Mouse (Mus musculus): ENCODE measurements around the gene Rbbp8nl. TPM values are rescaled to one million over a fixed set of nuclear protein-coding genes. Genes with fewer than 3 reads are reported as not detected.
A peak's percentile ranks its signal among the peaks of the same experiment; 100 is the strongest.

The Rbbp8nl gene
- polyA plus RNA-seq, 1 experiment from 2014 or later, result 1.6 TPM

DNA sequence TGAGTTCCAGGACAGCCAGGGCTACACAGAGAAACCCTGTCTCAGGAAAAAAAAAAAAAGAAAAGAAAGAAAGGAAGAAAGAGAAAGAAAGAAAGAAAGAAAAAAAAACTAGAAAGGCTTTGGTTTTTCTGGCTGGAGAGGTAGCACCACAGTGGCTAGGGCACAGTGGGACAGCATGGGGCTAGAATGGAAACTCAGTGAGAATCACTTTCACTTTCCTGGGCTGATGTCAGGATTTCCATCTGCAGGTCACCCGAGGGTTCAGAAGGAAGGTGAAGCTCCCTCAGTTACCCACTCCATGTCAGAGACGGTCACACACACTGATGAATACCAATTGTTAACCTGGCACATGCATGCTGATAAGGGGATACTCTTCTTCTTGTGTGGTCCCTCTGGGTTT lies 18.0 kb upstream of the Rbbp8nl start:
- H3K27ac ChIP-seq (ENCODE audit: low read length), result no peak overlapping the region

DNA sequence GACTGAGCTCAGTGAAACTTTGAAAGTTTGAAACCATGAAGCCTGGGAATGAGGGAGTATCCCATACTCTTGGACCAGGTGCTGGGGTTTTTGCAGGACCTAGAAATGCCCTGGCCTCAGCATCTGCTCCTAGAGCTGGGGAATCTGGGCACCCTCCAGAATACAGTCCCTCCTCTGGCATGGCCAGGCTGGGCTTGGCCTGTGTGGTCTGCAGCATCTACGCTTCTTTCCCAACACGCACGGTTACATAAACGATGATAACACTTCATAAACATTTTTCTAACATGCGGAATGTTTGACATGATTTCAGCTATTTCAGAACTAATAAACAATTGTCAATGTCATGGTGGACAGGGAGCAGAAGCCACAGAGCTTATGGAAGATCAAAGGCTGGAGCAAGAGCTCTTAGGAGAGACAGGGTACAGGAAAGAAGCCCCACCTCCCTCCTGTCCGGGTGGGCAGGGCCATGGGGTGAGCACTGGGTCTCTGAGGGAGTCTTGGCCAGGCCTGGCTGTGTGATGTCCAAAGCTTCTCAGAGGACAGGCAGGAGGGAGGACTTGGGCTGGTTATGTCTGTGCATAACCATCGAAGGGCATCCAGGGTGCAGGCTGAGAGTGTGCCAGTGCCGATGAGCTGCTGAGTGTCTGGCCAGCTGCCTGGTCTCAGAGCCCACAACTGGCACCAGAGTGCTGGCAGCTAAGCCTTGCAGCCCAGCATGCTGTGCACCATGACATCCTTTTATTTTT lies 16.9 kb upstream of the Rbbp8nl start:
- Histone ChIP-seq H3K27me3 (ENCODE audit: insufficient read depth, low read length) (no peaks in the 10 kb centered on the region), H3K4me1 (ENCODE audit: insufficient read depth, low read length) (no peaks in the 10 kb centered on the region), H3K4me3 (ENCODE audit: low read length) (no peak overlapping the region), H3K4me2 (replicated peaks; ENCODE audit: low read depth, low read length) (no peak overlapping the region), H3K9me3 (ENCODE audit: low read length) (no peaks in the 10 kb centered on the region), H3K9ac (replicated peaks; ENCODE audit: low read length) (no peak overlapping the region), H3K27ac (ENCODE audit: low read length) (no peak overlapping the region), H3K36me3 (ENCODE audit: insufficient read depth, low read length) (no peaks in the 10 kb centered on the region)
- ATAC-seq (ENCODE audit: low FRiP score, low TSS enrichment), result peak; percentile 20; the same call in 1 of the 2 replicates
- 72% methylated on average over 8 of the region's 8 CpGs for WGBS

More for the DNA sequence above, 18.0 kb upstream of the Rbbp8nl start:
- Histone ChIP-seq H3K9ac (replicated peaks; ENCODE audit: low read length) (no peak overlapping the region), H3K4me2 (replicated peaks; ENCODE audit: low read depth, low read length) (no peak overlapping the region), H3K9me3 (ENCODE audit: low read length) (no peaks in the 10 kb centered on the region), H3K4me3 (ENCODE audit: low read length) (no peak overlapping the region), H3K36me3 (ENCODE audit: insufficient read depth, low read length) (no peaks in the 10 kb centered on the region), H3K27me3 (ENCODE audit: insufficient read depth, low read length) (no peaks in the 10 kb centered on the region), H3K4me1 (ENCODE audit: insufficient read depth, low read length) (no peaks in the 10 kb centered on the region)
- 56% methylated on average over 2 of the region's 2 CpGs for WGBS
- no peak for ATAC-seq (ENCODE audit: low FRiP score, low TSS enrichment)

DNA sequence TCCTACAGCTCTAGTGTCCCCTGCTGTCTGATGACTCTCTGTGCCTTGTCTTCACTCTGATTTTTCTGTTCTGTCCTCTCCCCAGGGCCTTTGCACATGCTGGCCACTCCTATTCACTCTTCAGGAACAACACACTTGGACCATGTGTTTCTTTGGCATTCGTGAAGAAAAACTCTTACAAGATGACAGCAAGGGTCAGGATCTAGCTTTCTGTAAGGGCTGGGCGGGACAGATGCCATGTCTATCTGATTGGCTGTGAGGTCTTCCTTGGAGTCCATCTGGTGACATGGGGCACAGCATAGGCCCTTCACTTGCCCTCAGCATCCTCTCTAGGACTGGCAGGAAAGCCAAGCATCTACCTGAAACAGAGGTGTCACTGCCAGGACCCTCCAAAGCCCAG lies 16.3 kb upstream of the Rbbp8nl start:
- Histone ChIP-seq H3K9ac (replicated peaks; ENCODE audit: low read length) (no peak overlapping the region), H3K36me3 (ENCODE audit: insufficient read depth, low read length) (no peaks in the 10 kb centered on the region), H3K9me3 (ENCODE audit: low read length) (no peaks in the 10 kb centered on the region), H3K27me3 (ENCODE audit: insufficient read depth, low read length) (no peaks in the 10 kb centered on the region), H3K4me2 (replicated peaks; ENCODE audit: low read depth, low read length) (no peak overlapping the region), H3K4me3 (ENCODE audit: low read length) (no peak overlapping the region), H3K27ac (ENCODE audit: low read length) (no peak overlapping the region), H3K4me1 (ENCODE audit: insufficient read depth, low read length) (no peaks in the 10 kb centered on the region)
- 86% methylated on average over 2 of the region's 2 CpGs for WGBS
- no peak for ATAC-seq (ENCODE audit: low FRiP score, low TSS enrichment)

DNA sequence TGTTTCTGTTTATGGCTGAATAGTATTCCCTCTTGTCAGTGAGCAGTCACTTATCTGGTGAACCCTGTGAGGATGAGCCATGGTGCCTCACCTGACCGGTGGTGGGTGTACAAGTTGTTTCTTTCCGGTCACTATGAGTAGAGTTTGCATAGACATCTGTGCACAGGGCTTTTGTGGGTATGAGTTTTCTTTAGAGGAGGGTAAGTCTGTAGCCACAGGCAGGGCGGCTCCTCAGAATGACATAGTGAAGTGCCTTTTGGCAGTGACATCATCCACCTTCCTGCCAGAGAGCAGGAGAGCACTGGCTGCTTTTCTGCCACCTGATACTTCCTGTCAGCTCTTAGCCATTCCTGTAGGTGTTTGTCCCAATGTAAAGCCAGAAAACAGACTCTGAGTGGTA lies 15.8 kb upstream of the Rbbp8nl start:
- Histone ChIP-seq H3K4me3 (ENCODE audit: low read length) (no peak overlapping the region), H3K36me3 (ENCODE audit: insufficient read depth, low read length) (no peaks in the 10 kb centered on the region), H3K9ac (replicated peaks; ENCODE audit: low read length) (no peak overlapping the region), H3K27ac (ENCODE audit: low read length) (no peak overlapping the region), H3K4me1 (ENCODE audit: insufficient read depth, low read length) (no peaks in the 10 kb centered on the region), H3K9me3 (ENCODE audit: low read length) (no peaks in the 10 kb centered on the region), H3K4me2 (replicated peaks; ENCODE audit: low read depth, low read length) (no peak overlapping the region), H3K27me3 (ENCODE audit: insufficient read depth, low read length) (no peaks in the 10 kb centered on the region)
- no peak for ATAC-seq (ENCODE audit: low FRiP score, low TSS enrichment)
- WGBS, result 78% methylated on average over 3 of the region's 3 CpGs

DNA sequence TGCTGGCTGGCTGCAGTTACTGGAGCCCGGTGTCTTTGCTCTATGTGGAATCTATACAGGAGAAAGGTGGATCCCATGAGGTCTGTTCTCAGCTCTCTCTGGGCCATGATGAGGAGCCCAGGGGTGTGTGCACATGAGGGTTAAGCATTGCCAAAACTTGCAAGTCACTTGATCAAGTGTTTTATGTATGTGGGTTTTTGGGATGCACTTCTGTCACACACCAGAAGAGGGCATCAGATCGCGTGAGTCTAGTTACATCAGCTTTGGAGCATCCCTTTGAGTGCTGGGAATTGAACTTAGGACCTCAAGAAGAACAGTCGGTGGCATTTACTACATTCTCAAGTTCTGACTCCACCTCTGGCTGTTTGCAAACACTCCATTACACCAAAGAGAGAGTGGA lies 14.9 kb upstream of the Rbbp8nl start:
- Histone ChIP-seq H3K9me3 (ENCODE audit: low read length) (no peaks in the 10 kb centered on the region), H3K4me2 (replicated peaks; ENCODE audit: low read depth, low read length) (no peak overlapping the region), H3K4me3 (ENCODE audit: low read length) (no peak overlapping the region), H3K27me3 (ENCODE audit: insufficient read depth, low read length) (no peaks in the 10 kb centered on the region), H3K27ac (ENCODE audit: low read length) (no peak overlapping the region), H3K9ac (replicated peaks; ENCODE audit: low read length) (no peak overlapping the region), H3K4me1 (ENCODE audit: insufficient read depth, low read length) (no peaks in the 10 kb centered on the region), H3K36me3 (ENCODE audit: insufficient read depth, low read length) (no peaks in the 10 kb centered on the region)
- 51% methylated on average over 4 of the region's 4 CpGs for WGBS
- ATAC-seq (ENCODE audit: low FRiP score, low TSS enrichment), result no peak

DNA sequence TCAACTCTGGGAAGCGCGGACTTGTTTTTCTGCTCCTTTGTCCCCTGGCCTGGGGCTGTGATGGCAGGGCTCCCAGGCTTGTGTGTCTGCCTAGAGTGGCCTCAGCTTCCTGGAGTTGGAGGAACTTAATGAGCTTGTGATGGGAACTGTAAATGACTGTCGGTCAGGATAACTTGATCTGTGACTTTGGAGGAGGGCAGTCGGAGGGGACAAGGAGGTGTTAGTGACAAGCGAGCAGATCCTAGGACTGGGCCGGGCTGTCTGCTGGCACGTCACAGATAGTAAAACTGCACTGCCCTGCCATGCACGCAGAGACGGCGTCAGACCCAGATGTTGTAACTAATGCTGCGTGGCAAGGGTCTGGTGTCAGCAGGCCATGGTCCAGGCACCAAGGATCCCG lies 13.8 kb upstream of the Rbbp8nl start:
- 33% methylated on average over 12 of the region's 12 CpGs for WGBS
- Histone ChIP-seq H3K4me1 (ENCODE audit: insufficient read depth, low read length) (no peaks in the 10 kb centered on the region), H3K36me3 (ENCODE audit: insufficient read depth, low read length) (no peaks in the 10 kb centered on the region), H3K27me3 (ENCODE audit: insufficient read depth, low read length) (no peaks in the 10 kb centered on the region), H3K4me3 (ENCODE audit: low read length) (no peak overlapping the region), H3K9me3 (ENCODE audit: low read length) (no peaks in the 10 kb centered on the region), H3K9ac (replicated peaks; ENCODE audit: low read length) (no peak overlapping the region), H3K27ac (ENCODE audit: low read length) (no peak overlapping the region), H3K4me2 (replicated peaks; ENCODE audit: low read depth, low read length) (no peak overlapping the region)
- ATAC-seq (ENCODE audit: low FRiP score, low TSS enrichment), result peak; percentile 56

DNA sequence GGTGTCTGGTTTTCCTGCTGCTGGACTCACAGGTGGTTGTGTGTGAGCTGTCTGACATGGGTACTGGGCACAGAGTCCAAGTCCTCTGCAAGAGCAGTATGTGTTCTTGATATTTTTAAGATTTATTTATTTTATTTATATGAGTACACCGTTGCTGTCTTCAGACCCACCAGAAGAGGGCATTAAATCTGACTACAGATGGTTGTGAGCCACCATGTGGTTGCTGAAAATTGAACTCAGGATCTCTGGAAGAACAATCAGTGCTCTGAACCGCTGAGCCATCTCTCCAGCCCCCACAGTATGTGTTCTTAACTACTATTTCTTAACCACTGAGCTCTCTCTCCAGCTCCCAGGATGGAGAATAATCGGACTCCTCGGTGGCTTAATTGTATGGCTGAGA lies 12.5 kb upstream of the Rbbp8nl start:
- H3K27ac ChIP-seq (ENCODE audit: low read length), result no peak overlapping the region
- H3K4me3 ChIP-seq (ENCODE audit: low read length), result no peak overlapping the region
- no peak for ATAC-seq (ENCODE audit: low FRiP score, low TSS enrichment)
- H3K9me3 ChIP-seq (ENCODE audit: low read length), result no peaks in the 10 kb centered on the region
- H3K4me2 ChIP-seq (replicated peaks; ENCODE audit: low read depth, low read length), result no peak overlapping the region
- H3K4me1 ChIP-seq (ENCODE audit: insufficient read depth, low read length), result no peaks in the 10 kb centered on the region
- 74% methylated on average over 4 of the region's 4 CpGs for WGBS
- no peaks in the 10 kb centered on the region for H3K27me3 ChIP-seq (ENCODE audit: insufficient read depth, low read length)
- no peak overlapping the region for H3K9ac ChIP-seq (replicated peaks; ENCODE audit: low read length)
- no peaks in the 10 kb centered on the region for H3K36me3 ChIP-seq (ENCODE audit: insufficient read depth, low read length)

DNA sequence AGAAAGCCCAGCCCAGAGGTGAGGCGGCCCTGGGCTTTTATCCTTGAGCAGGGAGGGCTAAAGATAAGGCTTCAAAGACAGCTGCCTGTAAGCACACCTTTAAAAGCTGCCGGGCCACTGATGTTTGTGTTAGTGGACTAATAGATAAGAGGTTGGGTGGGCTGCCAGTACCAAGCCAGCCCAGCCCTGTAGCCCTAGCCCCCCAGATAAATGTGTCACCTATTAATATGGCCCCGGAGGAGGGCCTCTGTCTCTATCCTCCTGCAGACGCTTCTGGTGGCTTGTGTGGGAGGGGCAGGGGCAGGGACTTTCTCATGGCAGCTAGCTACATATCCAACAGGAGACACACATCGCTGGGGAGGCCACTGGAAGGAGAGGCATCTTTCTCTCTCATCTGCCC lies 11.1 kb upstream of the Rbbp8nl start:
- no peaks in the 10 kb centered on the region for H3K4me1 ChIP-seq (ENCODE audit: insufficient read depth, low read length)
- 39% methylated on average over 5 of the region's 5 CpGs for WGBS
- no peaks in the 10 kb centered on the region for H3K27me3 ChIP-seq (ENCODE audit: insufficient read depth, low read length)
- no peak overlapping the region for H3K9ac ChIP-seq (replicated peaks; ENCODE audit: low read length)
- no peak overlapping the region for H3K4me2 ChIP-seq (replicated peaks; ENCODE audit: low read depth, low read length)
- H3K9me3 ChIP-seq (ENCODE audit: low read length), result no peaks in the 10 kb centered on the region
- H3K27ac ChIP-seq (ENCODE audit: low read length), result no peak overlapping the region
- no peak overlapping the region for H3K4me3 ChIP-seq (ENCODE audit: low read length)
- H3K36me3 ChIP-seq (ENCODE audit: insufficient read depth, low read length), result no peaks in the 10 kb centered on the region
- ATAC-seq (ENCODE audit: low FRiP score, low TSS enrichment), result no peak

DNA sequence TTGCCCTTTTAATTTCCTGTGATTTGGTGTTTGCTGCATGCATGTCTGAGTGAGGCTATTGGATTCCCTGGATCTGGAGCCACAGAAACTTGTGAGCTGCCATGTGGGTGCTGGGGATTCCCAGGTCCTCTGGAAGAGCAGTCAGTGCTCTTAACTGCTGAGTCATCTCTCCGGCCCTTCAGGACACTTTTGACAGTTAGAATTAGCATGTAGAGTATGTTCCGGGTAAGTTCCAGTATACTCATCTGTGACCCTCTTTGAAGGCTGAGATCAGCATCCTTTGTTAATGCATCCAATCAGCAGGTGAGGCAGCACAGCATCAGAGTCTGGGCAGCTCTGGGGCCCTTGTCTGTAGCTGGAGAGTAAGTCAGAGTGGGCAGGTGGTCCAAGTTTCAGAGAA lies 10.6 kb upstream of the Rbbp8nl start:
- Histone ChIP-seq H3K9ac (replicated peaks; ENCODE audit: low read length) (no peak overlapping the region), H3K9me3 (ENCODE audit: low read length) (no peaks in the 10 kb centered on the region), H3K36me3 (ENCODE audit: insufficient read depth, low read length) (no peaks in the 10 kb centered on the region), H3K4me2 (replicated peaks; ENCODE audit: low read depth, low read length) (no peak overlapping the region), H3K27ac (ENCODE audit: low read length) (no peak overlapping the region), H3K4me1 (ENCODE audit: insufficient read depth, low read length) (no peaks in the 10 kb centered on the region), H3K4me3 (ENCODE audit: low read length) (no peak overlapping the region), H3K27me3 (ENCODE audit: insufficient read depth, low read length) (no peaks in the 10 kb centered on the region)
- 72% methylated on average over 2 of the region's 2 CpGs for WGBS
- ATAC-seq (ENCODE audit: low FRiP score, low TSS enrichment), result no peak

DNA sequence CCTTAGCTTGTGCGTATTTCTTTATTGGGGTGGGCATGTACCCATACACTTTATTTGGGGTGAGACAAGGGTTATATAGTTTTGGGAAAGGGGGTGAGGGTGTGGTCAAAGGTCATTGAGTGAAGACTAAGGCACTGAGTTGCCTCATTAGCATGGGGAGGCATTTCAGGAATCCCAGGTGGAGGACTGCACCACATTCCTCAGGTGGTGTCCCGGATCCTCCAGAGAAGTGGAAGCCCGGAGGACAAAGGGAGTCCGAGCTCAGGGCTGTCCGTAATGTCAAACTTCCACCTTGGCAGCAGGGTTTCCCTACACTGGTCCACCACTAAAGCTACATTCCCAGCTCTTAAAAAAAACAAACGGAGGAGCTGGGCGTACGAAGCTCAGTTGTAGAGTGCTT lies 3.2 kb upstream of the Rbbp8nl start:
- WGBS, result 67% methylated on average over 8 of the region's 8 CpGs
- H3K4me2 ChIP-seq (replicated peaks; ENCODE audit: low read depth, low read length), result no peak overlapping the region
- no peak for ATAC-seq (ENCODE audit: low FRiP score, low TSS enrichment)
- no peaks in the 10 kb centered on the region for H3K27me3 ChIP-seq (ENCODE audit: insufficient read depth, low read length)
- no peak overlapping the region for H3K4me3 ChIP-seq (ENCODE audit: low read length)
- H3K4me1 ChIP-seq (ENCODE audit: insufficient read depth, low read length), result no peaks in the 10 kb centered on the region
- no peak overlapping the region for H3K9ac ChIP-seq (replicated peaks; ENCODE audit: low read length)
- H3K27ac ChIP-seq (ENCODE audit: low read length), result no peak overlapping the region
- H3K9me3 ChIP-seq (ENCODE audit: low read length), result no peaks in the 10 kb centered on the region
- no peaks in the 10 kb centered on the region for H3K36me3 ChIP-seq (ENCODE audit: insufficient read depth, low read length)

Data from kidney, embryonic 16.5 days (tissue).